Mouse (Mus musculus): ENCODE data around the gene D830030K20Rik. TPM values are rescaled to one million over a fixed set of nuclear protein-coding genes. Genes with fewer than 3 reads are reported as not detected.

Gene D830030K20Rik
- polyA plus RNA-seq (2017; shearing (Covaris generic)), result 10.0 TPM

DNA sequence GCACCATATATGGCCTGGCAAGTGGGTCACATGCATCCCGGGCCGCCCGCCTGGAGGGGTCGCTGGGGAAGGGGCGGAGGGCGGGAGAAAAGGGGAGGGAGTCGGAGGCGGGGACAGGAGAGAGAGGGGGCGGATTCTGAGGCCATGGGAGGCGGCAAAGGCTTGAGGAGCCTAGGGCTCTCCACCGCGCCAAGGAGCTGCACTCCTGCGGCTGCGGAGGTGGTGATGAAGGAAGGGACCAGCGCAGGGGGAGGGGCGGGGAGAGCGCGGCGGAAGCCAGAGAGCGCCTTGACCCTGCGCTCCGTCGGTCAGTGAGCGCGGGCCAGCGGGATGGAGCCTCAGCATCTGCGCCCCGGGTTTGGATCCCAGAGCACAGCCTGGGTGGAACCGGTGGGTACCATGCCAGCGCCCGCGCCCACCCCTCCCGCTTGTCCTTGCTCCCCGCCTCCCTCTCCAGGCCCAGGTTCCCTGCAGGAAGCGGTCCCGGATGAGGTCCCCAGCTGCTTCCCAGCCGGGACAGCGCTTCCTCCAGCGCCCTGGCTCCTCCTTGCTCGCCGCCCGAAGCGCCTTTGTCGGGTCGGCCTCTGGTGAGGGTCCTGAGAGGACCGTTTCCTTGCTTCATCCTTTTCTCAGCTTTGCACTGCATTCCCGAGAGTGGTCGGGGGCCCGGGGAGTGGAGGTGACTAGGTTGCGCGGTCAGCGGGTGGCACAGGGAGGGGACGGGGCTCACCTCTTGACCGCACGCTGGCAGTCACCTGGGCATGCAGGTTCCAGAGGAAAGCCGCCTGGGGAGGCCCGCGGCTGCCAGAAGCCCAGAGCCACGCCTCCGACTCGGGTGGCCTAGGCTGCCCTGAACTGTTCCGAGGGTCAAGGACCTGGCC lies at the start of gene D830030K20Rik:
TSS of gene D830030K20Rik (plus strand) at position 217 of the 881 bp plus-strand sequence.

DNA sequence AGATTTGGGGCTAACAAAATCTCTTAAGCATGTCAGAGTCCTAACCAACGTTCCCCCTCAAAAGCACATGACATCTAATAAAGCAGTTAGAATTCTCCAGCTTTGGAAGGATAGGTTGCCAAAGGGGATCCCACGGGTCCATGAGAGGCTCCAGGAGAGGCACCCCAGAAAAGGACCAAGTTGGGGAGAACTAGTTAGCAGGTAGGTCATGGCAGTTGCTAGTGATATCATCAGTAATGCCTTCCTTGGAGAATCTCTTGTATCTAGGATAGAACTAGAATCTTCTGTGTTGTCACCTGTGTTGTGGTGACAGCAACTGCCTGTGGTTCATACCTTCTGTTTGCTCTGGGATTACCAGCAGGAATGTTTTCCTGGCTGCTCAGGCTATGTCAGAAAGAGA lies 20.3 kb upstream of the D830030K20Rik start, which contains the start of gene Gm5795:
TSS of gene Gm5795 (plus strand) at position 301 of the 400 bp plus-strand sequence.

Other genes starting within 250 kb of the D830030K20Rik start
- gene Gm2888, start 178.5 kb upstream of the D830030K20Rik start, polyA plus RNA-seq (2017; shearing (Covaris generic)), result not detected
- 0.71 TPM for gene Gm2897, start 159.2 kb upstream of the D830030K20Rik start, polyA plus RNA-seq (2017; shearing (Covaris generic))
- 0.12 TPM for gene Gm10340, start 74.5 kb upstream of the D830030K20Rik start, polyA plus RNA-seq (2017; shearing (Covaris generic))
- not detected for gene Gm5795, start 20.2 kb upstream of the D830030K20Rik start, polyA plus RNA-seq (2017; shearing (Covaris generic))
- gene Gm2956, start 124.1 kb downstream of the D830030K20Rik start, polyA plus RNA-seq (2017; shearing (Covaris generic)), result 0.75 TPM
- gene Gm10413, start 186.6 kb downstream of the D830030K20Rik start, polyA plus RNA-seq (2017; shearing (Covaris generic)), result not detected
- 2.7 TPM for gene Gm10409, start 204.1 kb downstream of the D830030K20Rik start, polyA plus RNA-seq (2017; shearing (Covaris generic))
- 2.2 TPM for gene Gm3005, start 219.6 kb downstream of the D830030K20Rik start, polyA plus RNA-seq (2017; shearing (Covaris generic))
- not detected for gene Gm10408, start 240.9 kb downstream of the D830030K20Rik start, polyA plus RNA-seq (2017; shearing (Covaris generic))